Mouse (Mus musculus) A20 (cell line): Measurements from ENCODE around the gene Mtfp1.
"Not testable (repeated sequence)": the region's sequence is repeated elsewhere in the genome, so short reads cannot be mapped to it uniquely, and the experiment has no call there.

Experiments used
- DNase-seq: peaks from one replicate; pipeline ENCODE4 v3.0.0-alpha.2; 2011; ENCODE audit warnings: low read depth, low spot score

The Mtfp1 gene

GRCm38 (mm10) chr11:4115407-4115806 is 20.2 kb upstream of the Mtfp1 start:
- no peak for DNase-seq

GRCm38 (mm10) chr11:4114541-4114940 is 19.3 kb upstream of the Mtfp1 start:
- not testable (repeated sequence) for DNase-seq

- no peak for DNase-seq
These were observed 18.7 kb upstream of the Mtfp1 start for GRCm38 (mm10) chr11:4113970-4114369.

DNA sequence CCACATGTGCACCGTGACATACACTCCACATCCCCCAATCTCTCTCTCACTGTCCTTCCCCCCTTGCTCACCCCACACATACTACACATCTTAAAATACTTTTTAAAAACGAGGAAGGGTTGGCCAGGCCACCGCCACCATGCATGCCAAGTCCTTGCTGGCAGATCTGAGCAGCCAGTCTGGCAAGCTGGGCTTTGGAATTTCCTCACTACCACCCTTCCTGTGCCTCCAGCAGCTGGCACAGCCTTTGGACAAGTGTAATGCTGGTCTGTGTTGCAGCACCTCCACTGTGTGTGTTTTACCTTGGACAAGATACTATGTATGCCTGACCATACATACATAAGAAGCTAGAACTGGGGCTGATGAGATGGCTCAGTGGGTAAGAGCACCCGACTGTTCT is 18.3 kb upstream of the Mtfp1 start:
- no peak for DNase-seq

- DNase-seq: no peak
These were observed 17.6 kb upstream of the Mtfp1 start for GRCm38 (mm10) chr11:4112861-4113260.

DNA sequence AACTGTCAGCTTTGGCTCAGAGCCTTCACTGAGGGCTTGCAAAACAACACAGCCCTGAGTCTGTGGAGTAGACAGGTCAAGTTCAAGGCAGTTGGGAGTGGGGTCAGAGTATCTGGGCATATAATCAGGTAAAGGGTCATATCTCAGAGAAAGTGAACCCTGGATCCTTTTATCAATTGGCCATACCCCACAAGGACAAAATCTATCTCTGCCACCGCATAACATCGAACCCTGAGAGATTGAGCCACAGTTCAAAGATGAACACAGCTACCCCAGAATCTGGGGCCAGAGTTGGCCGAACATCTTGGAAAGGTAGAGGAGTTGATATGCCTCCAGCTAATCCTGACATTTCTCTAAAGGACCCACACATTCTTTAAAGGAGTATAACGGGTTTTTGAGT is 16.8 kb upstream of the Mtfp1 start:
- no peak for DNase-seq

DNA sequence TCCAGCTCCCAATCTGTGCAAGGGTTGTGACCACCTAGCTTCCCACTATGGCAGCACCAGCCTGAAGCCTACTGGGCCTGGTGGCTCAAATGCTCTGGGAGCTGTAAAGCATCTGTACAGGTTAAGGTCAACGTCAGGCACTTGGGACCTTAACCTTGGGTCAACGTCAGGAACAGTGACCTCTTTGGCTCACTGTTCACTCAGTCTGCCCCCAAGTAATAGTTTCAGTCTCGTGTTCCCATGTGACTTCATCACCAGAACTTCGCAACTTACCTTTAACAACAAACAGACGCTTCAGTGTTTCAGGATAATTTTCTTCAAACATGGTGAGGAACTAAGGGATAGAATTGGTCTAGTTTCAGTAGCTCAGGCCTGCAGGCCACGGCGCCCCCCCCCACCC is 13.4 kb upstream of the Mtfp1 start:
- no peak for DNase-seq

GRCm38 (mm10) chr11:4107901-4108300 is 12.7 kb upstream of the Mtfp1 start:
- not testable (repeated sequence) for DNase-seq

DNA sequence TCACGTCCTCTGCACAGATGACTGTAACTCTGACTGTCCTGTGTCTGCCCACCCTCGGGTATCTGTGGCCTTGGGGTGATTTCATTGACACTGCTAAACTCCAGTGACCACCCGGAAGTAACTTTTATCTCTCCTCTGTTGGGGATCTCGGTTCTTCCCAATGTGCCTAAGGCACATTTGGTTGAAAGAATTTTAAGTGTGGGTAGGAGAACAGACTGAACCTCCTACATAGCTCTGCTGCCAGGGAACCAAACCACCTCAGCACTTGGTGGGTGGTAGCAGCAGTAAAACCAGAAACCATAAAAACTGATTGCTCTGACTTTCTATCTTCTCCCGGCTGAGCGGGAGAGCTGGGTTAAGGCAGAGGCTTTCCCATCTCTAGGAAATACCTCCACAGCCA is 10.2 kb upstream of the Mtfp1 start:
- DNase-seq: no peak

DNA sequence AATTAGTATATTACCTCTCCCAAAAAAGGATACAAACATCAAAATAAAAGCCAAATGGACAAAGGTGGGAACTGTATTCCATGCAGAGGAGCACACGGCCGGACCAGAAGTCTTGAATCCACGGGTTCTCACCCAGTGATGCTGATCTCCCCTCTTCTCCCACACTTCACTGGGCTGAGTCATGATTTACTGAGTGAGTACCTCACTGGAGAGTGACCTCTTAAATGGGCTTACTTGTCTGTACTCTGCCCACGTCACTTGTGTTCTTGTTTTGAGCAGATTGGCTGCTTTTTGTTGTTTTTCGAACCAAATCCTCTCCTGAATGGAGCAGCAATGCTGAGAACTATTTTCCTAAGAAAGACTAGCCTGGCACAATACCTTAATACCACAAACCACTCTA is 9.7 kb upstream of the Mtfp1 start:
- DNase-seq: no peak

- no peak for DNase-seq
These were observed 8.3 kb upstream of the Mtfp1 start for GRCm38 (mm10) chr11:4103522-4103921.

- DNase-seq: no peak
These were observed 6.6 kb upstream of the Mtfp1 start for GRCm38 (mm10) chr11:4101851-4102250.

DNA sequence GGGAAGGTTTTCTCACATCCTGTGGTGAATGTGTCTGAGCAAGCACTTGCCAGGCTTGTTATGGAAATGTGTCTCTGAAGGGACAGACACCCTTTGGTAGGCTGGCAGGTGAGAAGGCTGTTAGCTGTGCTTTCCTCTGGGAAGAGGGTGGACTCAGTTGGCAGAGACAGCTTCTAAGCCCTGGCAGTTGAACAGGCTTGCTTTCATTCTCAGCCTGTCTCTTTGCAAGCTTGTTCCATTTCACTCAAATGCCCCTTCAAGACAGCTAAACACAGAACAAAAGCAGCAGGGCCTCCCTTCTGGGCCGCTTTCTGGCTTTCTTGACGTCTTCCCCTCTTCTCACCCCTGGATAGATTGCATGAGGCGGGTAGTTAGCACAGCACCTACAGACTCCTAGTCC is 4.2 kb upstream of the Mtfp1 start:
- no peak for DNase-seq

DNA sequence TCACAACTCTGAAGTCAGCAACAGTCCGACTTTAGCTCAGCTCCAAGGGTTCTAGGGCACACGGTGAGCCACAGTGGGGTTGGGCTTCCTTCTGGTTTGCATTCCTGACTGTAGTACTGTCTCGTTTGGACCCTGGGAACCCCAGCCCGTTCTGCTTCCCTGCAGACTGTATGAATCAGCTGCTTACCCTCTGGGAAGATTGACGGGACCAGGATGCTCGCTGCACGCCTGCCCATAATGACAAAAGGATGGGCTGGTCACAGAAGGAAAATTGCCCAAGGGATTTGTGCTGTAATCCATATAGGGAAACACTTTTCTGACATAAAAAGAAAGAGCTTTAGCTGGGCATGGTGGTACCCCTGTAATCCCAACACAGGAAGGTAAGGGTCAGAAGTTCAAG is 3.6 kb upstream of the Mtfp1 start:
- DNase-seq: no peak

- DNase-seq: peak; percentile 45
These were observed 2.9 kb upstream of the Mtfp1 start for GRCm38 (mm10) chr11:4098120-4098519.

- DNase-seq: no peak
These were observed 1.9 kb upstream of the Mtfp1 start for GRCm38 (mm10) chr11:4097091-4097621.

DNA sequence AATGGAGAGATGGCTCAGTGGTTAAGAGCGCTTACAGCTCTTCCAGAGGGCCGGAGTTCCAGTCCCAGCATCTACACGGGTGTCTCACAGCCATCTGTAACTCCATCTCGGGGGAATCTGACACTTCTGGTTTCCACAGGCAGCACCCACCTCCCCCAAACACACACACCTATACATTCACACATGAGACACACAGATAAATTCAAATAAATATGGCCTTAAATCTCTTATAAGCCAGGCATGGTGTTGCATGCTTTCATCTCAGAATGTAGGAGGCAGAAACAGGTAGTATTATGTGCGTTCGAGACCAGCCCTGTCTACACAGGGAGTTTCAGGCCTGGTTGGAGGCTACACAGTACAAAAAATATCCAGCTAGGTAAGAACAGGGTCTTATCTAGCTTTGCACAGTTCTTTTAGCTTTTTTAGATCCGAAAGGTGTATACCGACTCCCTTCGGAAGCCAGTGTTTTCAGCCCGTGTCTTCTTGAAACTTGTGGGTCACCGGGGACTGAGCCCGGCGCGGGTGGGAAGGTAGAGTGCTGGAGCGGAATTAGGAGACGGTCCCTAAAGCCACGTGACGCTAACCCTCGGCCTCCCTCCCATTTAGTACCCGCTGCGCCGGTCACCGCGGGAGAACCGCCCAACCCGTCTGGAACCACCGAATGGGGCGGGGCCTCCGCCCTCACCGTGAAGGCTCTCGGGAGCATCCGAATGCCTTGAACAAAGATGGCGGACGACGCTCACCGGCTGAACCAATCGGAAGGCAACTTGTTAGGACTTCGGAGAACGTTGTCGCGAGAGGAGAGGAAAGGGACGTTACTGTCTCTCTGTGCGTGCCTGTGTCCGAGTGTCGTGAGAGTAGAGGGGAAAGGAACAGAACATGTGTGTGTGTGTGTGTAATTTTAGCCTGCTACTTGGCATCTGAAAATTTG is 1.1 kb upstream of the Mtfp1 start:
- peak; percentile 100 for DNase-seq

DNA sequence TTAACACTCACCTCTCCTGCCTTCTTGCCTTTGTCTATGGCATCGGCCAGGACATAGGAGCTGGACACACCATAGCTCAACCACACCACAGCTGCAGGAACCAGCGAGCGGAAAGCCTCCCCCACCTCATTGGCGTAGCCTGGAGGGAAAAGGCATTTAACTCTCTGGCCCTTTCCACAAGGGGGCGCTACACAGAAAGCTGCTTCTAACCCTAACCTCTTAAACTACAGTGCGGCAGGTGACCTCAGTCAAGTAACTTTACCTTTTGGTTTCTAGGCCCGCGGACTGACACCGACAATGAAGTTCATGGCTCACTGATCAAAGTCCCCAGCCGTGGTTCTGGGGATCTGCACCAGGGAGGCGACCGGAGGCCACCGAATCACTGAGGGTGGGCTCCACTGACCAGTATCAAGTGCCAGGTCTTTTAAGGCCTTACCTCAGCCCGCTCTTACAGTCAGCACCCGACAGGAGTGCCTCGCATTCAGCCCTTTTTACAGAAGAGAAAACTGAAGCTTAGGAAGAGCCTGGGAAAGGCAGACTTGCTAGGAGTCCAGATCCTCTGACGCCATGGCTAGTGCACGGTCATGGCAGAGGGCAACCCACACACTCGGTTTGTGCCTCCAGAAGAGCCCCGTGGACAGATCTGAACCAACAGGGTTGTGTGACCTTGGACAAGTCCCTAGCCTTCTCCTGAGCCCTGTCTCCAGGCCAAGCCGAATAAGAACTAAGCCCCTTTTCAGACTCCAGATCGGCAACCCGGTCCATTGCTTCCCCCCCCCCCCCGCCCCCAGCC is 671 bp downstream of the Mtfp1 start:
- peak; percentile 92 for DNase-seq

GRCm38 (mm10) chr11:4093459-4094377 is 1.5 kb downstream of the Mtfp1 start:
- DNase-seq: no peak

- no peak for DNase-seq
These were observed 8.0 kb downstream of the Mtfp1 start for GRCm38 (mm10) chr11:4087267-4087666.

GRCm38 (mm10) chr11:4086246-4086645 is 9.0 kb downstream of the Mtfp1 start:
- no peak for DNase-seq
